Mouse (Mus musculus) testis, postnatal 10 days (tissue): ENCODE measurements at regions not wholly inside any gene's neighbourhood (a gene's known extent, or its start where the extent isn't known, plus 50 kb on each side); places are given as distances from the start of the nearest gene placed in this dataset.

Source experiments
- DNase-seq: peaks from one replicate; pipeline ENCODE4 v3.0.0; 2021; ENCODE audit warnings: low spot score

GRCm38 (mm10) chrX:4136135-4136534 lies 60.2 kb upstream of the Btbd35f28 start:
- DNase-seq: peak; percentile 82
